Mouse (Mus musculus) adipose tissue, adult 10 weeks (tissue): Measurements from ENCODE around the gene Tsga13. TPM values are rescaled to one million over a fixed set of nuclear protein-coding genes. Genes with fewer than 3 reads are reported as not detected.

ENCODE experiments used
- polyA plus RNA-seq: library from polyadenylated mRNA; stranded (reverse); fragments of 350-450 nt; fragmentation: Illumina TruSeq; extraction: RNeasy Lipid Tissue Mini Kit (QIAGEN cat#74804); gene quantifications from one replicate; pipeline ENCODE4 v1.2.3, GENCODE M21; 2014; ENCODE audit warnings: low read depth, low replicate concordance

The Tsga13 gene
- polyA plus RNA-seq, result 3.3 TPM

GRCm38 (mm10) chr6:30915473-30915872, at the start of gene Tsga13:
Gene Tsga13 (minus strand): TSS chr6:30915573.

GRCm38 (mm10) chr6:30958736-30959540, 43.6 kb upstream of the Tsga13 start, which contains the start of gene Klf14:
Gene Klf14 (minus strand): TSS chr6:30959078.

GRCm38 (mm10) chr6:30896195-30896985, 19.0 kb downstream of the Tsga13 start, which contains the start of gene Copg2:
Gene Copg2 (minus strand): TSS chr6:30896794.

Other genes starting within 250 kb of the Tsga13 start
- 13.3 TPM for gene Cep41, start 221.8 kb downstream of the Tsga13 start, polyA plus RNA-seq
- 38.0 TPM for gene Mest, start 192.0 kb downstream of the Tsga13 start, polyA plus RNA-seq
- 40.8 TPM for gene Copg2, start 18.8 kb downstream of the Tsga13 start, polyA plus RNA-seq
- gene Klf14, start 43.5 kb upstream of the Tsga13 start, polyA plus RNA-seq, result 0.29 TPM